Comparison of ENCODE assay signal across 12 mouse cellular contexts in genomic region chr16:58703382-58704124, GRCm38 (mm10). TPM values are rescaled to one million over a fixed set of nuclear protein-coding genes. Genes with fewer than 3 reads are reported as not detected.
DNase-seq lines count a peak whose midpoint lies in the region; ATAC-seq and TF ChIP-seq lines count a peak whose summit lies in the region.
"Had no signal": no experiment of that assay in that cellular context is flagged by ENCODE, and none has a peak within 500 bp of the region (broad histone marks: within the 10 kb centered on the region; RNA-seq: fewer than 3 reads in every experiment).

No protein-coding gene starts in this region.

- no peak for TF ChIP-seq CTCF in stomach, postnatal 0 days (IDR thresholded peaks at IDR 0.05; ENCODE audit: low read depth)

- intact Hi-C loops in left cerebral cortex, postnatal 36 days (cut with DNase I) = no loop called here

- H3K27me3 ChIP-seq in intestine, embryonic 15.5 days (replicated peaks) = no peaks in the 10 kb centered on the region
- no peaks in the 10 kb centered on the region for H3K27me3 ChIP-seq in stomach, postnatal 0 days (ENCODE audit: control insufficient read depth, insufficient read depth, low read length)
- H3K27me3 ChIP-seq: neural tube, embryonic 15.5 days had no signal

- H3K4me1 ChIP-seq in intestine, embryonic 15.5 days (replicated peaks) = no peaks in the 10 kb centered on the region
- no peaks in the 10 kb centered on the region for H3K4me1 ChIP-seq in stomach, postnatal 0 days (replicated peaks; ENCODE audit: control insufficient read depth, insufficient read depth)
- H3K4me1 ChIP-seq: neural tube, embryonic 15.5 days had no signal

- H3K4me3 ChIP-seq in intestine, embryonic 15.5 days (replicated peaks) = no peak overlapping the region
- H3K4me3 ChIP-seq in stomach, postnatal 0 days (ENCODE audit: low read depth, low read length) = no peak overlapping the region
- H3K4me3 ChIP-seq: neural tube, embryonic 15.5 days had no signal

- no peaks in the 10 kb centered on the region for H3K36me3 ChIP-seq in intestine, embryonic 15.5 days
- no peaks in the 10 kb centered on the region for H3K36me3 ChIP-seq in stomach, postnatal 0 days (ENCODE audit: control insufficient read depth, insufficient read depth, low read length)
- H3K36me3 ChIP-seq: neural tube, embryonic 15.5 days had no signal

- TF ChIP-seq EP300 in stomach, postnatal 0 days (optimal IDR thresholded peaks at IDR 0.05) = no peak

- H3K9me3 ChIP-seq in intestine, embryonic 15.5 days = no peaks in the 10 kb centered on the region
- no peaks in the 10 kb centered on the region for H3K9me3 ChIP-seq in stomach, postnatal 0 days (ENCODE audit: control insufficient read depth, low read length)
- H3K9me3 ChIP-seq: neural tube, embryonic 15.5 days had no signal

- H3K27ac ChIP-seq in intestine, embryonic 15.5 days = no peak overlapping the region
- no peak overlapping the region for H3K27ac ChIP-seq in stomach, postnatal 0 days (replicated peaks)
- H3K27ac ChIP-seq: neural tube, embryonic 15.5 days had no signal

- 16% methylated on average over 10 of the region's 10 CpGs for WGBS in intestine, embryonic 15.5 days
- WGBS in stomach, postnatal 0 days = 12% methylated on average over 10 of the region's 10 CpGs

- peak overlapping the region; percentile 22 for H3K4me2 ChIP-seq in intestine, embryonic 15.5 days (replicated peaks)
- no peak overlapping the region for H3K4me2 ChIP-seq in stomach, postnatal 0 days (replicated peaks; ENCODE audit: low read depth)
- H3K4me2 ChIP-seq: neural tube, embryonic 15.5 days had no signal

- no peak overlapping the region for H3K9ac ChIP-seq in intestine, embryonic 15.5 days
- no peak overlapping the region for H3K9ac ChIP-seq in stomach, postnatal 0 days (ENCODE audit: low read length)
- H3K9ac ChIP-seq: neural tube, embryonic 15.5 days had no signal

- peak; percentile 21 for DNase-seq in right cerebral cortex, adult 18-20 months
- no peak for DNase-seq in right cerebral cortex, postnatal 25 days
- peak; percentile 51 for DNase-seq in brain, adult 2 months (ENCODE audit: low read depth, low spot score)
- peak; percentile 30 for DNase-seq in stomach, postnatal 0 days (ENCODE audit: low spot score)
- no peak for DNase-seq in layer of hippocampus, adult 8-10 months (ENCODE audit: low spot score in 2 of 2)
- no peak for DNase-seq in left cerebral cortex, postnatal 36 days (ENCODE audit: low spot score in 2 of 2)
- DNase-seq: cerebellum, adult 9-11 months had no signal

- ATAC-seq in intestine, embryonic 15.5 days = peak; percentile 62
- peak; percentile 82 for ATAC-seq in stomach, postnatal 0 days (ENCODE audit: low FRiP score, low TSS enrichment)

RNA-seq across cellular contexts. Expression of gene Gpr15, which starts 15.3 kb away (rescaled TPM):
- polyA plus RNA-seq in intestine, embryonic 15.5 days (2015; fragmentation: Nextera tagmentation; extraction: Ambion mirVana) = 0.14 TPM in 1 of 2 replicates, not detected in the other
- polyA plus RNA-seq in stomach, postnatal 0 days (2015; fragmentation: Nextera tagmentation; extraction: Ambion mirVana) = not detected in 2 replicates
- not detected for total RNA-seq in layer of hippocampus, adult 8-10 months (2022)
- not detected for total RNA-seq in left cerebral cortex, postnatal 36 days (2021)
- total RNA-seq: adrenal gland, adult 18-20 months; left cerebral cortex, postnatal 25 days had no signal
- polyA plus RNA-seq: gonadal fat pad, adult 2 months; neural tube, embryonic 15.5 days had no signal

RNA-seq across cellular contexts. Expression of gene Cldnd1, which starts 24.2 kb away (rescaled TPM):
- 95.7 and 97.6 TPM in 2 replicates for polyA plus RNA-seq in intestine, embryonic 15.5 days (2015; fragmentation: Nextera tagmentation; extraction: Ambion mirVana)
- 91.1 and 92.7 TPM in 2 replicates for polyA plus RNA-seq in stomach, postnatal 0 days (2015; fragmentation: Nextera tagmentation; extraction: Ambion mirVana)
- 100 to 1,000 TPM in 2 of 4 experiments, 10 to 100 TPM in 2; 87.9 to 106 (median 100) TPM for total RNA-seq in layer of hippocampus, adult 8-10 months (2022)
- 100 to 1,000 TPM in 1 of 2 experiments, 10 to 100 TPM in 1; 90.8 to 105 TPM for total RNA-seq in left cerebral cortex, postnatal 36 days (2021)

RNA-seq across cellular contexts. Expression of gene Cpox, which starts 33.5 kb away (rescaled TPM):
- 58.4 and 71.3 TPM in 2 replicates for polyA plus RNA-seq in intestine, embryonic 15.5 days (2015; fragmentation: Nextera tagmentation; extraction: Ambion mirVana)
- polyA plus RNA-seq in stomach, postnatal 0 days (2015; fragmentation: Nextera tagmentation; extraction: Ambion mirVana) = 42.3 and 44.9 TPM in 2 replicates
- 10 to 100 TPM; 45.1 to 57.0 (median 52.8) TPM for total RNA-seq in layer of hippocampus, adult 8-10 months (2022)
- 10 to 100 TPM; 39.4 to 45.1 TPM for total RNA-seq in left cerebral cortex, postnatal 36 days (2021)

RNA-seq across cellular contexts. Expression of gene Olfr172, which starts 59.4 kb away (rescaled TPM):
- polyA plus RNA-seq in intestine, embryonic 15.5 days (2015; fragmentation: Nextera tagmentation; extraction: Ambion mirVana) = not detected in 2 replicates
- polyA plus RNA-seq in stomach, postnatal 0 days (2015; fragmentation: Nextera tagmentation; extraction: Ambion mirVana) = not detected in 2 replicates
- total RNA-seq in layer of hippocampus, adult 8-10 months (2022) = not detected
- total RNA-seq in left cerebral cortex, postnatal 36 days (2021) = not detected
- total RNA-seq: adrenal gland, adult 18-20 months; left cerebral cortex, postnatal 25 days had no signal
- polyA plus RNA-seq: gonadal fat pad, adult 2 months; neural tube, embryonic 15.5 days had no signal

Comparison
In these comparisons a context has a peak if more than half of its experiments do, and no peak if none do; other contexts are left out.
1. DNase-seq: peak in right cerebral cortex, adult 18-20 months (single experiment), brain, adult 2 months (single experiment) and stomach, postnatal 0 days (single experiment); none in right cerebral cortex, postnatal 25 days (single experiment), layer of hippocampus, adult 8-10 months (0 of 2) and left cerebral cortex, postnatal 36 days (0 of 2).